Mouse (Mus musculus): ENCODE measurements at regions not wholly inside any gene's neighbourhood (a gene's known extent, or its start where the extent isn't known, plus 50 kb on each side); places are given as distances from the start of the nearest gene placed in this dataset.

GRCm38 (mm10) chr12:119839119-119839518 lies 106.5 kb upstream of the Tmem196 start:
- TF ChIP-seq POLR2A (IDR thresholded peaks at IDR 0.05; ENCODE audit: insufficient read length, low read depth) (no peak), MYOD1 (IDR thresholded peaks at IDR 0.05; ENCODE audit: control insufficient read depth in 1 of 3, insufficient read length in 2 of 3, low read depth in 2 of 3) (no peak), MAX (IDR thresholded peaks at IDR 0.05; ENCODE audit: low read depth) (no peak), POLR2AphosphoS2 (IDR thresholded peaks at IDR 0.05; ENCODE audit: insufficient read length, low read depth) (no peak), E2F4 (IDR thresholded peaks at IDR 0.05; ENCODE audit: insufficient read depth) (no peak)

Measured in myocyte (in vitro differentiated cells).